Mouse (Mus musculus) embryo, embryonic 11 days (tissue): ENCODE measurements around the gene Gtf3c4.

Experiments
- DNase-seq: peaks from one replicate; pipeline ENCODE4 v3.0.0-alpha.2; 2015

Gtf3c4 gene

GRCm38 (mm10) chr2:28840222-28840951 lies at the start of gene Gtf3c4, which contains the start of gene Ddx31:
Gene Gtf3c4, minus strand, starts transcription at chr2:28840360.
Gene Ddx31, plus strand, starts transcription at chr2:28840406.
- peak; percentile 97 for DNase-seq

GRCm38 (mm10) chr2:28884914-28885313 lies 44.8 kb upstream of the Gtf3c4 start:
- DNase-seq = no peak

GRCm38 (mm10) chr2:28882826-28883485 lies 42.8 kb upstream of the Gtf3c4 start:
- no peak for DNase-seq

- no peak for DNase-seq
These were observed 41.9 kb upstream of the Gtf3c4 start for GRCm38 (mm10) chr2:28882047-28882446.

GRCm38 (mm10) chr2:28881275-28881674 lies 41.1 kb upstream of the Gtf3c4 start:
- no peak for DNase-seq

- no peak for DNase-seq
These were observed 35.4 kb upstream of the Gtf3c4 start for GRCm38 (mm10) chr2:28875554-28875953.

GRCm38 (mm10) chr2:28867495-28867894 lies 27.3 kb upstream of the Gtf3c4 start:
- DNase-seq = no peak

GRCm38 (mm10) chr2:28863857-28864256 lies 23.7 kb upstream of the Gtf3c4 start:
- DNase-seq = no peak

GRCm38 (mm10) chr2:28860678-28861423 lies 20.7 kb upstream of the Gtf3c4 start:
- no peak for DNase-seq

GRCm38 (mm10) chr2:28859303-28859702 lies 19.1 kb upstream of the Gtf3c4 start:
- DNase-seq = no peak

GRCm38 (mm10) chr2:28855773-28856172 lies 15.6 kb upstream of the Gtf3c4 start:
- no peak for DNase-seq

GRCm38 (mm10) chr2:28852594-28852993 lies 12.4 kb upstream of the Gtf3c4 start:
- DNase-seq = no peak

- no peak for DNase-seq
These were observed 8.7 kb upstream of the Gtf3c4 start for GRCm38 (mm10) chr2:28848879-28849278.

- no peak for DNase-seq
These were observed 1.9 kb upstream of the Gtf3c4 start for GRCm38 (mm10) chr2:28842042-28842441.

- DNase-seq = peak; percentile 60
These were observed 499 bp downstream of the Gtf3c4 start for GRCm38 (mm10) chr2:28839501-28840221.

GRCm38 (mm10) chr2:28836181-28836940 lies 3.8 kb downstream of the Gtf3c4 start:
- no peak for DNase-seq

- DNase-seq = peak; percentile 8
These were observed 10.9 kb downstream of the Gtf3c4 start for GRCm38 (mm10) chr2:28829265-28829664.

- DNase-seq = no peak
These were observed 21.3 kb downstream of the Gtf3c4 start for GRCm38 (mm10) chr2:28818866-28819265.

- peak; percentile 13 for DNase-seq
These were observed 29.7 kb downstream of the Gtf3c4 start for GRCm38 (mm10) chr2:28810260-28811013.

- DNase-seq = no peak
These were observed 31.3 kb downstream of the Gtf3c4 start for GRCm38 (mm10) chr2:28808841-28809240.

GRCm38 (mm10) chr2:28803406-28803805 lies 36.8 kb downstream of the Gtf3c4 start:
- no peak for DNase-seq
